Mouse (Mus musculus): ENCODE measurements at regions not wholly inside any gene's neighbourhood (a gene's known extent, or its start where the extent isn't known, plus 50 kb on each side); places are given as distances from the start of the nearest gene placed in this dataset.

GRCm38 (mm10) chr6:143690866-143691265 is 523.8 kb downstream of the Etnk1 start:
- no peak for ATAC-seq (ENCODE audit: extremely low read depth, insufficient number of reproducible peaks, low FRiP score, low TSS enrichment)
- 70% methylated on average over 6 of the region's 6 CpGs for WGBS

GRCm38 (mm10) chr6:143697997-143698396 is 531.0 kb downstream of the Etnk1 start:
- H3K9me3 ChIP-seq = no peaks in the 10 kb centered on the region
- H3K27me3 ChIP-seq (replicated peaks) = no peaks in the 10 kb centered on the region
- no peak overlapping the region for H3K4me2 ChIP-seq
- no peak overlapping the region for H3K9ac ChIP-seq
- no peaks in the 10 kb centered on the region for H3K36me3 ChIP-seq
- H3K4me3 ChIP-seq = no peak overlapping the region
- no peaks in the 10 kb centered on the region for H3K4me1 ChIP-seq
- no peak overlapping the region for H3K27ac ChIP-seq (replicated peaks)
- WGBS = 67% methylated on average over 6 of the region's 6 CpGs
- ATAC-seq (ENCODE audit: extremely low read depth, insufficient number of reproducible peaks, low FRiP score, low TSS enrichment) = no peak

More at GRCm38 (mm10) chr6:143690866-143691265, 523.8 kb downstream of the Etnk1 start:
- Histone ChIP-seq H3K4me2 (no peak overlapping the region), H3K9ac (no peak overlapping the region), H3K9me3 (no peaks in the 10 kb centered on the region), H3K27ac (replicated peaks) (no peak overlapping the region), H3K4me3 (no peak overlapping the region), H3K36me3 (no peaks in the 10 kb centered on the region), H3K27me3 (replicated peaks) (no peaks in the 10 kb centered on the region), H3K4me1 (no peaks in the 10 kb centered on the region)

- Histone ChIP-seq H3K27me3 (replicated peaks) (no peaks in the 10 kb centered on the region), H3K27ac (replicated peaks) (no peak overlapping the region), H3K36me3 (no peaks in the 10 kb centered on the region), H3K9ac (no peak overlapping the region), H3K4me2 (no peak overlapping the region), H3K9me3 (no peaks in the 10 kb centered on the region), H3K4me3 (no peak overlapping the region), H3K4me1 (no peaks in the 10 kb centered on the region)
- WGBS = 82% methylated on average over 8 of the region's 8 CpGs
- no peak for ATAC-seq (ENCODE audit: extremely low read depth, insufficient number of reproducible peaks, low FRiP score, low TSS enrichment)
Observed at GRCm38 (mm10) chr6:143703984-143704383, 537.0 kb downstream of the Etnk1 start.

GRCm38 (mm10) chr6:143706451-143706850 is 539.4 kb downstream of the Etnk1 start:
- Histone ChIP-seq H3K9ac (no peak overlapping the region), H3K9me3 (no peaks in the 10 kb centered on the region), H3K27ac (replicated peaks) (no peak overlapping the region), H3K27me3 (replicated peaks) (no peaks in the 10 kb centered on the region), H3K4me3 (no peak overlapping the region), H3K4me1 (no peaks in the 10 kb centered on the region), H3K36me3 (no peaks in the 10 kb centered on the region), H3K4me2 (no peak overlapping the region)
- no peak for ATAC-seq (ENCODE audit: extremely low read depth, insufficient number of reproducible peaks, low FRiP score, low TSS enrichment)
- WGBS = 74% methylated on average over 10 of the region's 10 CpGs

GRCm38 (mm10) chr6:143714461-143714860 is 547.4 kb downstream of the Etnk1 start:
- no peak overlapping the region for H3K27ac ChIP-seq (replicated peaks)
- no peaks in the 10 kb centered on the region for H3K36me3 ChIP-seq
- no peaks in the 10 kb centered on the region for H3K9me3 ChIP-seq
- no peak overlapping the region for H3K9ac ChIP-seq
- no peaks in the 10 kb centered on the region for H3K27me3 ChIP-seq (replicated peaks)
- no peaks in the 10 kb centered on the region for H3K4me1 ChIP-seq
- 79% methylated on average over 10 of the region's 10 CpGs for WGBS
- H3K4me3 ChIP-seq = no peak overlapping the region
- no peak for ATAC-seq (ENCODE audit: extremely low read depth, insufficient number of reproducible peaks, low FRiP score, low TSS enrichment)
- H3K4me2 ChIP-seq = no peak overlapping the region

GRCm38 (mm10) chr6:143750074-143750473 is 583.1 kb downstream of the Etnk1 start:
- Histone ChIP-seq H3K27ac (replicated peaks) (no peak overlapping the region), H3K9me3 (no peaks in the 10 kb centered on the region), H3K4me3 (no peak overlapping the region), H3K27me3 (replicated peaks) (no peaks in the 10 kb centered on the region), H3K4me1 (no peaks in the 10 kb centered on the region), H3K36me3 (no peaks in the 10 kb centered on the region), H3K9ac (no peak overlapping the region), H3K4me2 (no peak overlapping the region)
- ATAC-seq (ENCODE audit: extremely low read depth, insufficient number of reproducible peaks, low FRiP score, low TSS enrichment) = no peak

GRCm38 (mm10) chr6:143751076-143752070 is 584.4 kb downstream of the Etnk1 start:
- Histone ChIP-seq H3K4me1 (no peaks in the 10 kb centered on the region), H3K4me2 (peak overlapping the region; percentile 50), H3K36me3 (no peaks in the 10 kb centered on the region), H3K9ac (no peak overlapping the region), H3K27me3 (replicated peaks) (no peaks in the 10 kb centered on the region), H3K9me3 (no peaks in the 10 kb centered on the region), H3K4me3 (peak overlapping the region; percentile 20), H3K27ac (replicated peaks) (peak overlapping the region; percentile 42; the same call in 1 of the 2 replicates)
- ATAC-seq (ENCODE audit: extremely low read depth, insufficient number of reproducible peaks, low FRiP score, low TSS enrichment) = no peak
- 66% methylated on average over 14 of the region's 14 CpGs for WGBS

- 62% methylated on average over 3 of the region's 3 CpGs for WGBS
- H3K4me3 ChIP-seq = no peak overlapping the region
- no peak for ATAC-seq (ENCODE audit: extremely low read depth, insufficient number of reproducible peaks, low FRiP score, low TSS enrichment)
- H3K9me3 ChIP-seq = no peaks in the 10 kb centered on the region
- no peaks in the 10 kb centered on the region for H3K36me3 ChIP-seq
- H3K27me3 ChIP-seq (replicated peaks) = no peaks in the 10 kb centered on the region
- no peak overlapping the region for H3K27ac ChIP-seq (replicated peaks)
- no peaks in the 10 kb centered on the region for H3K4me1 ChIP-seq
- no peak overlapping the region for H3K9ac ChIP-seq
- no peak overlapping the region for H3K4me2 ChIP-seq
Observed at GRCm38 (mm10) chr6:143757462-143757861, 590.4 kb downstream of the Etnk1 start.

GRCm38 (mm10) chr6:143768115-143768514 is 601.1 kb downstream of the Etnk1 start:
- Histone ChIP-seq H3K36me3 (no peaks in the 10 kb centered on the region), H3K27me3 (replicated peaks) (no peaks in the 10 kb centered on the region), H3K27ac (replicated peaks) (no peak overlapping the region), H3K4me2 (no peak overlapping the region), H3K4me3 (no peak overlapping the region), H3K9ac (no peak overlapping the region), H3K4me1 (no peaks in the 10 kb centered on the region), H3K9me3 (no peaks in the 10 kb centered on the region)
- no peak for ATAC-seq (ENCODE audit: extremely low read depth, insufficient number of reproducible peaks, low FRiP score, low TSS enrichment)
- WGBS = 75% methylated on average over 2 of the region's 2 CpGs
